Mouse (Mus musculus) cortical plate, adult 2 months (tissue): ENCODE data around the gene D630045J12Rik.

ENCODE experiments used
- CTCF ChIP-seq: fragments of 200-500 bp; IDR thresholded peaks from 2 replicates; pipeline ENCODE4 v1.5.1; 2011; ENCODE audit warnings: mild to moderate bottlenecking, control low read depth, low read length; ENCODE audit not compliant: insufficient read depth; ENCODE audit errors: extremely low read depth
- POLR2A ChIP-seq: fragments of 200-500 bp; IDR thresholded peaks from 2 replicates; pipeline ENCODE4 v1.6.1; 2011; ENCODE audit warnings: mild to moderate bottlenecking, low read length, control low read depth; ENCODE audit not compliant: insufficient read depth; ENCODE audit errors: extremely low read depth

- TF ChIP-seq CTCF (no peak), POLR2A (no peak)
These were observed 69.0 kb downstream of the D630045J12Rik start for GRCm38 (mm10) chr6:38184791-38185190.
